Mouse (Mus musculus): ENCODE results near the gene 4930402F06Rik. TPM values are rescaled to one million over a fixed set of nuclear protein-coding genes. Genes with fewer than 3 reads are reported as not detected.
A peak's percentile ranks its signal among the peaks of the same experiment; 100 is the strongest.

The 4930402F06Rik gene
- polyA plus RNA-seq, 2 experiments, result not detected

- H3K4me2 ChIP-seq (ENCODE audit: low read depth), result no peak overlapping the region
- no peaks in the 10 kb centered on the region for H3K27me3 ChIP-seq (ENCODE audit: control insufficient read depth, insufficient read depth, low read length)
- peaks cover 9% of the 10 kb centered on the region for H3K36me3 ChIP-seq (replicated peaks; ENCODE audit: control insufficient read depth, insufficient read depth, low read depth)
- H3K9ac ChIP-seq (replicated peaks), result no peak overlapping the region
- no peaks in the 10 kb centered on the region for H3K9me3 ChIP-seq (ENCODE audit: control insufficient read depth, low read length)
- peaks cover 15 to 18% of the 10 kb centered on the region in 2 experiments for H3K4me1 ChIP-seq (replicated peaks; ENCODE audit: control insufficient read depth in 2 of 2, insufficient read depth in 2 of 2, low read length in 1 of 2)
- WGBS (ENCODE audit: insufficient replicate concordance), result 72% methylated on average over 6 of the region's 6 CpGs
- ATAC-seq (ENCODE audit: insufficient read depth) (no peak), DNase-seq (ENCODE audit: low read depth in 3 of 3, low spot score in 3 of 3) (no peak)
- H3K27ac ChIP-seq, result no peak overlapping the region
- TF ChIP-seq EP300 (IDR thresholded peaks at IDR 0.05; ENCODE audit: low read depth) (no peak), CTCF (IDR thresholded peaks at IDR 0.05; ENCODE audit: low read depth) (no peak)
- H3K4me3 ChIP-seq (ENCODE audit: insufficient read depth in 1 of 2, low read depth in 2 of 2, low read length in 2 of 2), result no peak overlapping the region
Observed at GRCm38 (mm10) chr2:35338707-35339106, 58.3 kb downstream of the 4930402F06Rik start.

- ATAC-seq (ENCODE audit: insufficient read depth), result no peak
- H3K27ac ChIP-seq, result no peak overlapping the region
Observed at GRCm38 (mm10) chr2:35338036-35338435, 58.9 kb downstream of the 4930402F06Rik start.

DNA sequence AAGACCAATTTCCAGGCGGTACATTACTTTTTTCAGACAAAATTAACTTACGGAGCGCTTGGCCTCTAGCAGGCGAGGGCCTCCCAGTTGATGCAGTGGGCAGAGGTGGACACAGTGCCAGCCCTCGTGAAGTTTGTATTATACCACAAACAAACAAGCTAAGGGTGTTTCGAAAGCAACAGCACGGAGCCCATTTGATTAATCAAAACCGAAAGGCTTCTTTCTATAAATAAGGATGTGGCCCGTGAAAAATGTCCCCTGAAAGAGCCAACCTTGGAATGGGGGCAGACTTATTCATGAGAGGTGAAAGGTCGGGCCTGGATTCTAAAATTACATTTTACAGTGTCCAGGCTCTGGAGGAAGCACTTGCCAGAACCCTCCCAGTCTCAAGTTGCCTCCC is 59.6 kb downstream of the 4930402F06Rik start:
- TF ChIP-seq EP300 (IDR thresholded peaks at IDR 0.05; ENCODE audit: low read depth), result no peak
- TF ChIP-seq CTCF (IDR thresholded peaks at IDR 0.05; ENCODE audit: low read depth), result no peak
- H3K9ac ChIP-seq (replicated peaks), result peak overlapping the region; percentile 57
- DNase-seq (ENCODE audit: low read depth in 3 of 3, low spot score in 3 of 3), result no peak
- ATAC-seq (ENCODE audit: insufficient read depth), result no peak
- peak overlapping the region; percentile 54 to 93 for H3K4me3 ChIP-seq (ENCODE audit: insufficient read depth in 1 of 2, low read depth in 2 of 2, low read length in 2 of 2)
- peaks cover 26 to 28% of the 10 kb centered on the region in 2 experiments for H3K4me1 ChIP-seq (replicated peaks; ENCODE audit: control insufficient read depth in 2 of 2, insufficient read depth in 2 of 2, low read length in 1 of 2)
- H3K9me3 ChIP-seq (ENCODE audit: control insufficient read depth, low read length), result no peaks in the 10 kb centered on the region
- peak overlapping the region; percentile 73 for H3K27ac ChIP-seq
- H3K4me2 ChIP-seq (ENCODE audit: low read depth), result peak overlapping the region; percentile 70
- H3K27me3 ChIP-seq (ENCODE audit: control insufficient read depth, insufficient read depth, low read length), result no peaks in the 10 kb centered on the region
- H3K36me3 ChIP-seq (replicated peaks; ENCODE audit: control insufficient read depth, insufficient read depth, low read depth), result peaks cover 20% of the 10 kb centered on the region
- 64% methylated on average over 10 of the region's 10 CpGs for WGBS (ENCODE audit: insufficient replicate concordance)

More at GRCm38 (mm10) chr2:35338036-35338435, 58.9 kb downstream of the 4930402F06Rik start:
- Histone ChIP-seq H3K36me3 (replicated peaks; ENCODE audit: control insufficient read depth, insufficient read depth, low read depth) (peaks cover 14% of the 10 kb centered on the region), H3K9me3 (ENCODE audit: control insufficient read depth, low read length) (no peaks in the 10 kb centered on the region), H3K27me3 (ENCODE audit: control insufficient read depth, insufficient read depth, low read length) (no peaks in the 10 kb centered on the region), H3K4me2 (ENCODE audit: low read depth) (no peak overlapping the region), H3K4me3 (ENCODE audit: insufficient read depth in 1 of 2, low read depth in 2 of 2, low read length in 2 of 2) (no peak overlapping the region), H3K9ac (replicated peaks) (no peak overlapping the region), H3K4me1 (replicated peaks; ENCODE audit: control insufficient read depth in 2 of 2, insufficient read depth in 2 of 2, low read length in 1 of 2) (peaks cover 22% of the 10 kb centered on the region in 2 experiments)
- 50% methylated on average over 1 of the region's 1 CpGs for whole genome bisulfite sequencing (ENCODE audit: insufficient replicate concordance)
- no peak for TF ChIP-seq EP300 (IDR thresholded peaks at IDR 0.05; ENCODE audit: low read depth)
- TF ChIP-seq CTCF (IDR thresholded peaks at IDR 0.05; ENCODE audit: low read depth), result no peak
- DNase-seq (ENCODE audit: low read depth in 3 of 3, low spot score in 3 of 3), result no peak

- Histone ChIP-seq H3K4me1 (replicated peaks; ENCODE audit: control insufficient read depth in 2 of 2, insufficient read depth in 2 of 2, low read length in 1 of 2) (peaks cover 32 to 36% of the 10 kb centered on the region in 2 experiments), H3K27me3 (ENCODE audit: control insufficient read depth, insufficient read depth, low read length) (no peaks in the 10 kb centered on the region), H3K9me3 (ENCODE audit: control insufficient read depth, low read length) (no peaks in the 10 kb centered on the region), H3K9ac (replicated peaks) (peak within 1 kb of the TSS; percentile 99), H3K27ac (peak within 1 kb of the TSS; percentile 98), H3K36me3 (replicated peaks; ENCODE audit: control insufficient read depth, insufficient read depth, low read depth) (peaks cover 27% of the 10 kb centered on the region), H3K4me2 (ENCODE audit: low read depth) (peak within 1 kb of the TSS; percentile 94), H3K4me3 (ENCODE audit: insufficient read depth in 1 of 2, low read depth in 2 of 2, low read length in 2 of 2) (peak within 1 kb of the TSS; percentile 91 to 93)
- peak; percentile 94 for ATAC-seq (ENCODE audit: insufficient read depth)
- TF ChIP-seq EP300 (IDR thresholded peaks at IDR 0.05; ENCODE audit: low read depth), result peak; percentile 97
- TF ChIP-seq CTCF (IDR thresholded peaks at IDR 0.05; ENCODE audit: low read depth), result peak; percentile 78
- DNase-seq (ENCODE audit: low read depth in 3 of 3, low spot score in 3 of 3), result peak; percentile 98 to 99 (median 98)
- WGBS (ENCODE audit: insufficient replicate concordance), result 0% methylated on average over 45 of the region's 45 CpGs
Observed at GRCm38 (mm10) chr2:35336388-35337280, 60.3 kb downstream of the 4930402F06Rik start, which contains the start of gene Stom. TSS of gene Stom (minus strand) at chr2:35336976.

DNA sequence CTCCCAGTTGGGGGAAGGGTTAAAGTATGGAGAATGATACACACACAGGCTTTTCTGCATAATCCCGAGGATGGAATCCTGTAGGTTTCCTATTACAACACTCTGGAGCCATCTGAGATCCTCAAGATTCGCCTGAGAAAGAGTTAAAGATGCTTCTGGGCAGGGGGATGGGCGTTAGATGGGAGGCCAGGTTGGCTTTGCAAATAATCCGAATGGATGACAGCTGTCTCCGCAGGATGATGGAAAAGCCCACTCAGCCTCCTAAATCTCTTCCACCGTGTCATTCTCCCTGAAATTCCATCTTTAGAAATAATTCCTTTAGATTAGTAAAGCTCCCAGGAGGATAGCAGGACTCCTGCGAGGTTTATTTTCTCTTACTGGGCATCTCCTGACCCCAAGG is 61.4 kb downstream of the 4930402F06Rik start:
- DNase-seq (ENCODE audit: low read depth in 3 of 3, low spot score in 3 of 3), result no peak
- Histone ChIP-seq H3K4me2 (ENCODE audit: low read depth) (peak overlapping the region; percentile 94), H3K9ac (replicated peaks) (peak overlapping the region; percentile 99), H3K9me3 (ENCODE audit: control insufficient read depth, low read length) (no peaks in the 10 kb centered on the region), H3K27me3 (ENCODE audit: control insufficient read depth, insufficient read depth, low read length) (no peaks in the 10 kb centered on the region), H3K36me3 (replicated peaks; ENCODE audit: control insufficient read depth, insufficient read depth, low read depth) (peaks cover 29% of the 10 kb centered on the region), H3K4me1 (replicated peaks; ENCODE audit: control insufficient read depth in 2 of 2, insufficient read depth in 2 of 2, low read length in 1 of 2) (peaks cover 38 to 46% of the 10 kb centered on the region in 2 experiments), H3K27ac (peak overlapping the region; percentile 98), H3K4me3 (ENCODE audit: insufficient read depth in 1 of 2, low read depth in 2 of 2, low read length in 2 of 2) (peak overlapping the region; percentile 91 to 93)
- ATAC-seq (ENCODE audit: insufficient read depth), result no peak
- WGBS (ENCODE audit: insufficient replicate concordance), result 14% methylated on average over 7 of the region's 7 CpGs
- no peak; the same call in 1 of the 2 replicates for TF ChIP-seq EP300 (IDR thresholded peaks at IDR 0.05; ENCODE audit: low read depth)
- TF ChIP-seq CTCF (IDR thresholded peaks at IDR 0.05; ENCODE audit: low read depth), result no peak

All from liver, embryonic 14.5 days (tissue).